Mouse (Mus musculus) heart, postnatal 0 days (tissue): ENCODE measurements around the gene Wnk4. TPM values are rescaled to one million over a fixed set of nuclear protein-coding genes. Genes with fewer than 3 reads are reported as not detected.
A peak's percentile ranks its signal among the peaks of the same experiment; 100 is the strongest.

Source experiments
- ATAC-seq: fragments of 200-750 bp; cut with Nextera tagmentation; 2 replicates; pipeline ENCODE4 v1.8.0; 2017; ENCODE audit warnings: low read depth, moderate number of reproducible peaks, moderate library complexity; ENCODE audit not compliant: insufficient read depth
- DNase-seq: peaks from one replicate; pipeline ENCODE4 v3.0.0-alpha.2; 2016; ENCODE audit warnings: low spot score
- H3K27ac ChIP-seq: fragments of 300-500 bp; sonication (generic); 2 replicates; pipeline ENCODE4 v1.5.1; 2014; ENCODE audit warnings: low read depth, mild to moderate bottlenecking
- H3K27me3 ChIP-seq: fragments of 300-500 bp; sonication (generic); 2 replicates; pipeline ENCODE4 v1.6.1; 2014; ENCODE audit warnings: low read length, mixed read lengths; ENCODE audit not compliant: control insufficient read depth, insufficient read depth
- H3K36me3 ChIP-seq: fragments of 300-500 bp; sonication (generic); replicated peaks from 2 replicates; pipeline ENCODE4 v1.6.1; 2014; ENCODE audit warnings: low read length, mixed read lengths; ENCODE audit not compliant: control insufficient read depth, insufficient read depth
- H3K4me1 ChIP-seq: fragments of 300-500 bp; sonication (generic); 2 replicates; pipeline ENCODE4 v1.6.1; 2014; ENCODE audit warnings: antibody characterized with exemption; ENCODE audit not compliant: control insufficient read depth, insufficient read depth
- H3K4me2 ChIP-seq: fragments of 300-500 bp; sonication (generic); 2 replicates; pipeline ENCODE4 v1.6.1; 2014; ENCODE audit warnings: low read depth, mild to moderate bottlenecking, low read length, moderate library complexity
- H3K4me3 ChIP-seq: fragments of 300-500 bp; sonication (generic); 2 replicates; pipeline ENCODE4 v1.5.1; 2014; ENCODE audit warnings: low read depth, low read length
- H3K9ac ChIP-seq: fragments of 300-500 bp; sonication (generic); replicated peaks from 2 replicates; pipeline ENCODE4 v1.6.1; 2014; ENCODE audit warnings: low read depth, low read length, mixed read lengths
- H3K9me3 ChIP-seq: fragments of 300-500 bp; sonication (generic); replicated peaks from 2 replicates; pipeline ENCODE4 v1.6.1; 2016; ENCODE audit warnings: low read length; ENCODE audit not compliant: control insufficient read depth
- CTCF ChIP-seq: IDR thresholded peaks from 2 replicates; pipeline ENCODE4 v1.5.1; 2016; ENCODE audit warnings: antibody characterized with exemption, control low read depth, low read depth
- EP300 ChIP-seq: IDR thresholded peaks from 2 replicates; pipeline ENCODE4 v1.6.1; 2016; ENCODE audit warnings: antibody characterized with exemption, low read depth
- WGBS: fragments of 180-500 bp; shearing (Covaris S2); extraction: QIAGEN DNeasy Blood & Tissue Kit; methylation state at CpG from one replicate; pipeline ENCODE4 v1.1.7; 2014; 5-methylcytosine and 5-hydroxymethylcytosine counted together
- polyA plus RNA-seq: library from polyadenylated mRNA; unstranded; fragments of >200 nt; fragmentation: Nextera tagmentation; extraction: Ambion mirVana; gene quantifications from 2 replicates; pipeline ENCODE4 v1.2.1, GENCODE M21; 2015
- total RNA-seq: library from RNA; depleted of rRNA; stranded (reverse); fragments of >200 nt; gene quantifications from 2 replicates; pipeline ENCODE4 v1.2.3, GENCODE M21; 2014; ENCODE audit warnings: low replicate concordance

The Wnk4 gene
- total and polyA plus RNA-seq, 2 experiments from 2014 or later: 3.2 to 4.0 TPM

DNA sequence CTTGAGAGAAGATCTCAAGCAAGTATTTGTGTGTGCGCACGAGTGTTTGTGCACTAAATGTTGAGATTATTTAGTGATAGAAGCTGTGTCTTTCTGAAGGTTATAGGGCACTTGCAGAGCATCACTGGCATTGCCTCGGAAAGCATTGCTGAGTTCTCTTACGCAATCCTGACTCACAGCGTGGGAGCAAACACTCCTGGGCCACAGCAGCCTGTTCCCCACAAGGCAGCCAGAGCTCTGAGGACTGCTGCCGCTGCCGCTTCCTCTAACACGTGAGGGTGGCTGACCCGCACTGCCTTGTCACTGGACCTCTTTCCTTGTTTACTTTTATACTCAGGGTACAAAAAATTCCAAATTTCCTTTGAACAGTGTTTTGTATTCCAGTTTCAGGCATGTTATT lies 26.9 kb downstream of the Wnk4 start:
- DNase-seq: no peak
- no peak overlapping the region for H3K9ac ChIP-seq
- TF ChIP-seq EP300: no peak
- TF ChIP-seq CTCF: no peak
- no peaks in the 10 kb centered on the region for H3K9me3 ChIP-seq
- no peak overlapping the region for H3K4me2 ChIP-seq
- no peak for ATAC-seq
- WGBS: 77% methylated on average over 9 of the region's 9 CpGs
- no peak overlapping the region for H3K4me3 ChIP-seq
- H3K36me3 ChIP-seq: peaks cover 62% of the 10 kb centered on the region
- H3K27me3 ChIP-seq: no peaks in the 10 kb centered on the region
- H3K4me1 ChIP-seq: no peaks in the 10 kb centered on the region
- no peak overlapping the region for H3K27ac ChIP-seq

DNA sequence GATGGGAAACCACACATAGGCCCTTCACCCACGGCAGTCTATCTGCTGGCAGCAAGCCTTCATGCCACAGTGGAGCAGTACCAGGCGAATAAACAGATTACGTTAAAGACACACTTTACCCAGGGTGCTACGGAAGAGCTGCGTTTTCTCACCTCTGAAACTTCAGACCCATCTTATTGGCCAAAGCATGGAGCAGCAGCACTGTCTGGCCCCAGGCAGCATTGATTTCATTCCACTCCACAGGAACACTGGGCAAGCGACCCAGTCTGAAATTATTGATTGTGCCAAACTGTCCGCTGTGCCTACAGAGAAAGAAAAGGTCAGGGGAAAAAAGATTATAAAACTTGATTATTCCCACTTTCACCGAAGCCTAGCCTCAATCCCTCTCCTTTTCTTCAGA lies 30.9 kb downstream of the Wnk4 start:
- Histone ChIP-seq H3K9me3 (no peaks in the 10 kb centered on the region), H3K4me2 (no peak overlapping the region), H3K4me1 (no peaks in the 10 kb centered on the region), H3K36me3 (peaks cover 91% of the 10 kb centered on the region), H3K27me3 (no peaks in the 10 kb centered on the region), H3K27ac (no peak overlapping the region), H3K4me3 (no peak overlapping the region), H3K9ac (no peak overlapping the region)
- 93% methylated on average over 8 of the region's 8 CpGs for WGBS
- ATAC-seq (no peak), DNase-seq (no peak)
- TF ChIP-seq EP300 (no peak), CTCF (no peak)

DNA sequence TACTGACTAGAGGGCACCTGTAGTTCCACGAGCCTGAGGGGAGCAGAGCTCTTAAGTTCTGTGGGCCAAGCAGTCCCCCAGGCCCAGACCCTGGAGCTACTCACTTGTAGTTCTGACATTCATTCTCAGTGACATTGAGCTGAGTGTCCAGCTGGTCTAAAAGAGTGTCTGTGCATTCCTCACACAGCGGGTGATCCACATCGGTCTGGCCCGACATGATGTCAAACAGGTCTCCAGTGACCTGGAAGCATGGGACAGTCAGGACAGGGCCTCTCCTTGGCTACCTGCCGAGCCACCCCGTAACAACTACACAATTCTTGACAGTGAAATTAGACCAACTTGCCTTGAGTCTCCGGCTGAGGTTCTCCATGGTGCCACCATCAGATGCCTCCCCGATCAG lies 34.8 kb downstream of the Wnk4 start:
- H3K27ac ChIP-seq: no peak overlapping the region
- no peaks in the 10 kb centered on the region for H3K9me3 ChIP-seq
- H3K4me2 ChIP-seq: no peak overlapping the region
- no peak for ATAC-seq
- WGBS: 91% methylated on average over 8 of the region's 8 CpGs
- H3K27me3 ChIP-seq: no peaks in the 10 kb centered on the region
- no peak overlapping the region for H3K4me3 ChIP-seq
- H3K9ac ChIP-seq: no peak overlapping the region
- TF ChIP-seq CTCF (no peak), EP300 (no peak)
- H3K4me1 ChIP-seq: no peaks in the 10 kb centered on the region; the same call in 1 of the 2 replicates
- H3K36me3 ChIP-seq: peaks cover 88% of the 10 kb centered on the region
- no peak for DNase-seq

DNA sequence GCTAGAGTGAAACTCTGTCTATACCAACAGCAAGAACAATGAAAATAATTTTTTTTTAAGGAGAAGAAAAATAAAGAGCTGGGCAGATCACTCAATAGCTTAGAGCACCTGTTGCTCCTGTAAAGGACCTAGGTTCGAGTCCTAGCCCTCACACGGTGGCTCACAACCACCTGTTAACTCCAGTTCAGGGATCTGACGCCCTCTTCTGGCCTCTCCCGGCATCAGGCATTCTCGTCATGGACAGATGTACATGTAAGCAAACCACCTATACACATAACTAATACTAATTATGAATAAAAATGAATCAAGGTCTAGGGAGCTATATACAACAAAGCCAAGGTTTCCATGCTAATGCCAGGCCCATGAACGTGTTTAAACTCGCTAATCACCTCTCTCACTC lies 40.5 kb downstream of the Wnk4 start:
- WGBS: 54% methylated on average over 7 of the region's 7 CpGs
- Histone ChIP-seq H3K4me3 (peak overlapping the region; percentile 93), H3K27me3 (no peaks in the 10 kb centered on the region), H3K27ac (no peak overlapping the region), H3K4me2 (peak overlapping the region; percentile 100), H3K4me1 (peaks cover 11% of the 10 kb centered on the region), H3K9me3 (no peaks in the 10 kb centered on the region), H3K36me3 (peaks cover 34% of the 10 kb centered on the region), H3K9ac (peak overlapping the region; percentile 91)
- TF ChIP-seq CTCF (no peak), EP300 (no peak)
- no peak for DNase-seq
- no peak for ATAC-seq

DNA sequence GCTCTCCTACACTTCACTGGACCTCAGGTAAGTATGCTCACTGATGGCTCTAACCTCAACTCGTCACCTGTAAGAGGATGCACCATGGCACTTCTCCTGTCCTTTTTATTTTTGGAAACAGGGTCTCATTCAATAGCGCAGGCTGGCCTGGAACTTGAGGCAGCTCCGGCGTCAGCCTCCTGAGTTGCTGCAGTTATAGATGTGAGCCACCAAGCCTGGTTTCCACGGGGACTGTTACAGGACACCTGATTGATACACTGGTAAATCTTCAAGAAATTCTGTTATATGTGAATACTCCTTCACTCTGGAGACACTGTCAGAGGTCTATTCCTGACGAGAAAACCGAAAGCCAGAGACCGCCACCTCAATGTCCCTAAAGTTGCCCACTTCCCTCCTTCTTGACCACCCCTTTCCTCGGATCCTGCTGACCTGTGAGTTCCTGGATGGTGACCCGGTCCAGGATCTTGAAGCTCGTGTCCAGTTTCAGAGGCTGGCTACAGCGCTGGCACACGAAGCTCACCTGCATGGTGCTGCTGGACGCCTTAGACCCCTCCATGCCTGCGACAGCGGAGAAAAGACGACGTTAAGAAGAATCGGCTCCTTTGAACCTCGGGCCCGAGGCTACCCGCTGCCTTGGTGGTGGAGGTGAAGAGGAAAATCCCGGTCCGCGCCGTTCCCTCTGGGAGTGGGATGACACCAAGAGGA lies 41.1 kb downstream of the Wnk4 start:
- peak overlapping the region; percentile 91 for H3K9ac ChIP-seq
- 9% methylated on average over 26 of the region's 26 CpGs for WGBS
- H3K4me2 ChIP-seq: peak overlapping the region; percentile 100
- ATAC-seq (no peak), DNase-seq (no peak)
- H3K27me3 ChIP-seq: no peaks in the 10 kb centered on the region
- peaks cover 32% of the 10 kb centered on the region for H3K36me3 ChIP-seq
- TF ChIP-seq CTCF: no peak
- TF ChIP-seq EP300: no peak
- peak overlapping the region; percentile 93 for H3K4me3 ChIP-seq
- H3K27ac ChIP-seq: peak overlapping the region; percentile 74
- H3K9me3 ChIP-seq: no peaks in the 10 kb centered on the region
- peaks cover 11% of the 10 kb centered on the region for H3K4me1 ChIP-seq
